Mouse (Mus musculus): ENCODE measurements around the gene Plrg1.

- TF ChIP-seq CTCF (IDR thresholded peaks at IDR 0.05; ENCODE audit: low read depth) (no peak), EP300 (optimal IDR thresholded peaks at IDR 0.05) (no peak)
Measured at GRCm38 (mm10) chr3:83098546-83099034, 43.3 kb downstream of the Plrg1 start.

All from stomach, postnatal 0 days (tissue).